Mouse (Mus musculus): ENCODE results near the gene Med25.

GRCm38 (mm10) chr7:44886964-44887363 lies 5.5 kb downstream of the Med25 start:
- TF ChIP-seq EP300 (IDR thresholded peaks at IDR 0.05; ENCODE audit: insufficient read depth, low read depth, low read length): no peak
- TF ChIP-seq POLR2A (IDR thresholded peaks at IDR 0.05; ENCODE audit: insufficient read depth, low read depth, low read length): no peak
- no peak for TF ChIP-seq CTCF (IDR thresholded peaks at IDR 0.05)

Measured in heart, adult 2 months (tissue).